Mouse (Mus musculus) cerebellum, adult 11 months (tissue): Measurements from ENCODE around the gene Sox1.
A peak's percentile ranks its signal among the peaks of the same experiment; 100 is the strongest.

Experiments
- DNase-seq: peaks from one replicate; pipeline ENCODE4 v3.0.0; 2022

Sox1 gene

GRCm38 (mm10) chr8:12427886-12428799 is 33.0 kb downstream of the Sox1 start:
- no peak for DNase-seq

DNA sequence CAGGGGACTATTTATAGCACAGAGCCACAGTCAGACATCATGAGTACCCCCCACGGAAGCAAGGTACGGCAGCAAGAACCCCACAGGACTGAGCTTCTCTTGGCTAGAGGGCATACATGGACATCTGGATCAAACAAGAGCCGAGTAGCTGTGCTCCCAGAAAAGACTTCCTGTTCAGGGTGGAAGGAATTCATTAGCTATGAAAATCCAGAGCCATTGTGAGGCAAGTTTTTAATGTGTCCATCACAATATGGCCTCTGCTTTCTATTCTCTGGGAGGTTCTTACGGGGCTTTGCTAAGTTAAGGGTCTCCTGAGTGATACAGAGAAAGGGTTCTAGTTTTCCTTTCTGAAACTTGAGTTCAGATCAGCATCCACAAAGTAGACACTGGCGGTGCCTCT is 33.8 kb downstream of the Sox1 start:
- DNase-seq: no peak

- DNase-seq: no peak
Observed at GRCm38 (mm10) chr8:12429601-12430172, 34.6 kb downstream of the Sox1 start.

DNA sequence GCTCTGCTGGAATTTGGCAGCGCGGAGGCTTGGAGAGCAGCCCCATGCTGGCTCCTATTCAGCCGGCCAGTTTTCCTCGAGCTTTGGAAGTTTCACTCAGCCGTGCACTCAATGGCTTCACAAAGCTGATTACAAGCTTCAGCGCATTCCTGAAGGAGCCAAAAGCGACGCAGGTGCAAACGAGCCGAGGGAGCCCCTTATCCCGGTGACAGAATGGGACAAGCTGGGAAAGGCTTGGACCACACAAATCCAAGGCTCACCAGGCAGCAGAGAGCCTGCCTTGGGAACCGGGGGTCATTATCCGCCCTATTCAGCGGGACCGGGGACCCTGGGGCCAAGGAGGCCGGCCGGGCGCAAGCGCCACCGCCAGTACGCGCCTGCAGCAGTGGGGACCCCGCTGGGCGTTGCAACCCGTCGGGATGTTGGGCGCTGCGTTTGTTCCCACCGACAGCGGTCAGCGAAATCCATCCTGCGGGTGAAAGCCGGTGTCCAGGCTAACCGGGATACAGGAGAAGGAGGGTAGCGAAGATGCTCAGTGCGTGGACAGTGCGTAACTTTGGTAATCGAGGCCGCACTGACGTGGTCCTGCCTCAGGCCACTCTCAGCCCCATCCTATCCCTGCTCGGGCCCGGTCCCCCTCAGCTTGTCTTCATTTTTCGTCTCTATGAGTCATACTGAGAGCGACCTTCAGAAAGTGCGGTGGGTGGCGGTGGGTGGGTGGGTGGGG is 35.2 kb downstream of the Sox1 start:
- DNase-seq: peak; percentile 7

GRCm38 (mm10) chr8:12430900-12431737 is 36.0 kb downstream of the Sox1 start:
- no peak for DNase-seq

DNA sequence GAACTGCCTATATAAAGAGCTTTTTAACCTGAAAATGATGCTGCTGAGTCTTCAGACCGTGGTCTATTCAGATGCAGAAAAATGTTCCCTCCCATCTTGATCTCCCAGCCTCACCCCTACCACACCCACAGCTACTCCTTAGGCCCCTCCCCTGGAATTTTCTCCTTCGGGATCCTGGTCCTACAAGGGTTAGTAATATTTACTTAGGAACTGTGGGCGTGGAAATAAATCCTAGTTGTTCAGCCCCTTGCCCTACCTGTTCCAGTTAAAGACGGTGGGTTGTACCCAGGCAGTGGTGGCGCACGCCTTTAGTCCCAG is 36.6 kb downstream of the Sox1 start:
- DNase-seq: no peak

DNA sequence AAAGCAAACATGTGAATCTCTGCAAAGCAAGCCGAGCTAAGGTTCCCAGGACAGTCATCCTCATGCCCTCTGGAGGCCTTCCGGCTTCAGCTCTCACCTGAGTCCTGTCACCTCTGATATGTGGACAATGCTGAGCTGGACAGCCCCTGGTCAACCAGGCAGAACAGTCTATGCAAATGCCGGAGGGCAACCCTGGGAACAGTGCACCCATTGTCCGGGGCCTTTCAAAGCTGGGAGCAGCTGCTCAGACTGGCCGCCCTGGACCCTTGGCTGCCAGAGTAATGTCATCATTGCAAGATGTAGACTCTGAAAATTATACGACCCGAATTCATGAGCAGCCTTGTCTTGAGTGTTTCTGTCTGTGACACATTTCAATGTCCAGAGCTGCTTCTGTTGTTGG is 37.5 kb downstream of the Sox1 start:
- no peak for DNase-seq

- no peak for DNase-seq
Observed at GRCm38 (mm10) chr8:12434771-12435170, 39.7 kb downstream of the Sox1 start.

DNA sequence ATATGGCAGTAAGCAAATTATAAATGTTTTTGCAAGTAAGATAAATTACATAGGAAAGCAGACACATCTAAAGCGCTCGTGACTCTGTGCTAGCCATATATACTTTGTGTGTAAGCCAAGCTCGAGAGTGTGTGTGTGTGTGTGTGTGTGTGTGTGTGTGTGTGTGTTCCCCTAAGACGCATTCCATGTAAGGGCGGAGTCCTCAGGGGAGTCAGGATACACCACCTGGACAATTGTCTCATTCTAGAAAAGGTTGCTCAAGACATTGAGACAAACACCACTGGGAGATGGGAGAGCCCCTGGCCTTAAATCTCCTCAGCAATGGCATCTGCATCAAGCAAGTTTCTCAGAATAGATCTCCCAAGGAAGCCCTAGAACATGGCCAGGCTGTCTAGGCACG is 42.9 kb downstream of the Sox1 start:
- DNase-seq: no peak

DNA sequence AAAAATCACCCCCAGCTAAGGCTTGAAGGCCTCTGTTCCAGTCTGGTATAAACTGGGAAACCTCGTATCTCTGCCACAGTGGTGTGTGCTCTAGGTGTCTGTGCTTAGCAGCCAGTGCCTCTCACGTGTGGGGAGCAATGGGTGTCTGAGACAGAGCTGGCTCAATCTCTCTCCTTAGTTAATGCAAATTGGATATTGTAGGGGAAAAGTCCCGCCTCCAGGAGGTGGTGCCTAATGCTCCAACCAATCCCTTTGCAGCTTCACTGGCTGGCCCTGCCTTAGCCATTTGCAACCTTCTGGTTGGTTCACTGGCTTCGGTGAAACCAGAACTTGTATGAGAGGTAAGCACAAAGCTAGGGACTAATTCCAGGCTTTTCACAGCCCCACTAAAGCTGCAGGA is 43.9 kb downstream of the Sox1 start:
- DNase-seq: no peak

GRCm38 (mm10) chr8:12439846-12440245 is 44.8 kb downstream of the Sox1 start:
- DNase-seq: no peak

DNA sequence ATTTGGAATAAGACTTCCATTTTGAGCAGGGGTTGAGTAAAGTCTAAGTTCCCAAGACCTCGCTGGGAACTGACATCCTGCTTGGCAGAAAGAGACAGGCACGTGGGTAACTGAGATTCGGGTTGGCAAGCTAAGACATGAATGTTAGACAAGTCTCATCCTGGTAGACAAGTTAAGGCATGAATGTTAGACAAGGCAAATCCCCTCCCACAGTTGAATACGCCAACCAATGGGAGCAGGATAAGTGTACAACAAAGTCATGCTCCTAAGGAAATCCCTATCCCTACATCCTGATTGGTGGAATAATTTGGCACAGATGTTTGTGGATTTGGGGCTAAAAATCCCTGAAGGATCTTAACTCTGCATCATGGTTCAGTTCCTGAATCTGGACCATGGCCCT is 45.9 kb downstream of the Sox1 start:
- no peak for DNase-seq

GRCm38 (mm10) chr8:12445258-12445657 is 50.2 kb downstream of the Sox1 start:
- DNase-seq: no peak

GRCm38 (mm10) chr8:12445926-12446680 is 51.0 kb downstream of the Sox1 start:
- no peak for DNase-seq
